Mouse (Mus musculus): ENCODE data around the gene Gm20388. TPM values are rescaled to one million over a fixed set of nuclear protein-coding genes. Genes with fewer than 3 reads are reported as not detected.

Gene Gm20388
- total and polyA plus RNA-seq, 2 experiments from 2014 or later, result 17.3 TPM; not detected in 1

DNA sequence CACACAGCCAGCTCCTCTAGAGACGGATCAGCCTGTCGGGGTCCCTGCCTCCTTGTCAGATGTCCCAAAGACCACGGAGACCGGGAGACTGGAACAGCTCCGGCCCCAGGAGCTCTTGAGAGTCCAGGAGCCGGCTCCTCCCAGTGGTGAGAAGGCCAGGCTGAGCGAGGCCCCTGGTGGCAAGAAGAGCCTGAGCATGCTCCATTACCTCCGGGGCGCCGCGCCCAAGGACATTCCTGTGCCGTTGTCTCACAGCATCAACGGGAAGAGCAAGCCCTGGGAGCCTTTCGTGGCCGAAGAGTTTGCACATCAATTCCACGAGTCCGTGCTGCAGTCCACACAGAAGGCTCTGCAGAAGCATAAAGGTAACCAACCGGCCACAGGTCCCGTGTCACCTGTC is 664.3 kb downstream of the Gm20388 start:
- TF ChIP-seq EP300 (IDR thresholded peaks at IDR 0.05; ENCODE audit: low read depth) (no peak), CTCF (IDR thresholded peaks at IDR 0.05; ENCODE audit: low read depth) (no peak)
- H3K4me1 ChIP-seq (ENCODE audit: control insufficient read depth, insufficient read depth), result no peaks in the 10 kb centered on the region
- no peak overlapping the region for H3K27ac ChIP-seq (ENCODE audit: low read depth)
- no peak overlapping the region for H3K9ac ChIP-seq (replicated peaks; ENCODE audit: low read depth, low read length)
- no peak overlapping the region for H3K4me2 ChIP-seq (ENCODE audit: low read depth, low read length)
- no peak overlapping the region for H3K4me3 ChIP-seq (ENCODE audit: low read depth, low read length)
- H3K36me3 ChIP-seq (replicated peaks; ENCODE audit: control insufficient read depth, insufficient read depth, low read length), result peaks cover 93% of the 10 kb centered on the region
- DNase-seq (ENCODE audit: low spot score) (no peak), ATAC-seq (ENCODE audit: insufficient read depth, low read depth) (no peak)
- H3K9me3 ChIP-seq (replicated peaks; ENCODE audit: control insufficient read depth, low read length), result no peaks in the 10 kb centered on the region
- 57% methylated on average over 19 of the region's 19 CpGs for WGBS
- no peaks in the 10 kb centered on the region for H3K27me3 ChIP-seq (ENCODE audit: control insufficient read depth, insufficient read depth, low read length)

GRCm38 (mm10) chr8:120575801-120576200 is 665.2 kb downstream of the Gm20388 start:
- 61% methylated on average over 9 of the region's 9 CpGs for WGBS
- H3K36me3 ChIP-seq (replicated peaks; ENCODE audit: control insufficient read depth, insufficient read depth, low read length), result peaks cover 97% of the 10 kb centered on the region

DNA sequence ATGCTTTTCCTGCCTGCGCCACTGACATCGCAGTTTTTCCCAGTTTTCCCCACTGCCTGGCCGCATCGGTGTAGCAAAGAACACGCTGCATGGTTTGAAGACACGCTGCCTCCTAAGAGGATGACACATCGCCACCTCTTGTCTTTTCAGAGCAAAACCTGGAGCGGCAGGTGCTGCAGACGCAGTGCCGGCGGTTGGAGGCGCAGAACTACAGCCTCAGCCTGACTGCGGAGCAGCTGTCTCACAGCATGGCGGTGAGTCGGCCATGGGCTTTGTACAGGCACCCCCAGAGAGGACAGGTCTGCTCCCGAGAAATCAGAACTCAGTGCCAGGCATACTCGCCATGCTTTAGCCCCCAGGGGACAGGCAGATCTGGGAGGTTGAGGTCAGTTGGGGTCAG is 667.2 kb downstream of the Gm20388 start:
- H3K27ac ChIP-seq (ENCODE audit: low read depth), result no peak overlapping the region
- 93% methylated on average over 17 of the region's 17 CpGs for WGBS
- H3K4me3 ChIP-seq (ENCODE audit: low read depth, low read length), result no peak overlapping the region
- no peaks in the 10 kb centered on the region for H3K4me1 ChIP-seq (ENCODE audit: control insufficient read depth, insufficient read depth)
- TF ChIP-seq CTCF (IDR thresholded peaks at IDR 0.05; ENCODE audit: low read depth), result no peak
- no peak for DNase-seq (ENCODE audit: low spot score)
- no peaks in the 10 kb centered on the region for H3K27me3 ChIP-seq (ENCODE audit: control insufficient read depth, insufficient read depth, low read length)
- no peaks in the 10 kb centered on the region for H3K9me3 ChIP-seq (replicated peaks; ENCODE audit: control insufficient read depth, low read length)
- ATAC-seq (ENCODE audit: insufficient read depth, low read depth), result no peak
- H3K36me3 ChIP-seq (replicated peaks; ENCODE audit: control insufficient read depth, insufficient read depth, low read length), result peaks cover 86% of the 10 kb centered on the region
- no peak overlapping the region for H3K9ac ChIP-seq (replicated peaks; ENCODE audit: low read depth, low read length)
- H3K4me2 ChIP-seq (ENCODE audit: low read depth, low read length), result no peak overlapping the region

More at GRCm38 (mm10) chr8:120575801-120576200, 665.2 kb downstream of the Gm20388 start:
- Histone ChIP-seq H3K4me1 (ENCODE audit: control insufficient read depth, insufficient read depth) (no peaks in the 10 kb centered on the region), H3K4me2 (ENCODE audit: low read depth, low read length) (no peak overlapping the region), H3K27me3 (ENCODE audit: control insufficient read depth, insufficient read depth, low read length) (no peaks in the 10 kb centered on the region), H3K4me3 (ENCODE audit: low read depth, low read length) (no peak overlapping the region), H3K9ac (replicated peaks; ENCODE audit: low read depth, low read length) (no peak overlapping the region), H3K9me3 (replicated peaks; ENCODE audit: control insufficient read depth, low read length) (no peaks in the 10 kb centered on the region), H3K27ac (ENCODE audit: low read depth) (no peak overlapping the region)
- ATAC-seq (ENCODE audit: insufficient read depth, low read depth) (no peak), DNase-seq (ENCODE audit: low spot score) (no peak)
- TF ChIP-seq CTCF (IDR thresholded peaks at IDR 0.05; ENCODE audit: low read depth) (no peak), EP300 (IDR thresholded peaks at IDR 0.05; ENCODE audit: low read depth) (no peak)

DNA sequence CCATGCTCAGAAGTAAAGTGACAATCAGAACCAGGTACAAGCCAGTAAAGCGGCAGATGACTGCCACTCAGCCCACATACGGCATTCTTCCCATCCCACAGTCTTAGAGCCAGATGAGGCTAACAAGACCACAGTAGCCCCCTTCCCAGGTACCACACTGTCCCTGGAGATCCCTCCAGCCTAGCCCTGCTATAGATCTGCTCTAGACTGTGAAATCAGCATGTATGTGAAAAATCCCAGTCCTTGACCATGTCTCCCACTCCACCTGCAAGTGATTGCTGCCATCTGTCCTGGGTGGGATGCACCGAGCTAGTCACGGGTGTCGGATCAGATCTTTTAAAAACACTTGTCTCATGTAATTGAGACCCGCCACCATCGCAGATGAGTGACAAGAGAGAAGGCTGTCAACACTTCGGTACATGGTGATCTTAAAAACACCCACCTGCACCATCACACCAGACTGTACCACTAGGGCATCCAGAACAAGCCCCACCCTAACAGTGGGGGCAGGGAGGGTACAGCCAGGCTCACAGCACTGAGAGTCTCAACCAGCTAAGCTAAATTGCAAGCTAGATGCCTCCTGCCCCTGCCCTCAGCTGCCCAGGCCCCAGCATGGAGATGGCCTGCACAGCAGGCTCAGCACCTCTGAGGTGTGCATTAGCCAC is 669.8 kb downstream of the Gm20388 start:
- H3K9ac ChIP-seq (replicated peaks; ENCODE audit: low read depth, low read length), result no peak overlapping the region
- no peaks in the 10 kb centered on the region for H3K27me3 ChIP-seq (ENCODE audit: control insufficient read depth, insufficient read depth, low read length)
- ATAC-seq (ENCODE audit: insufficient read depth, low read depth) (no peak), DNase-seq (ENCODE audit: low spot score) (no peak)
- peaks cover 73% of the 10 kb centered on the region for H3K36me3 ChIP-seq (replicated peaks; ENCODE audit: control insufficient read depth, insufficient read depth, low read length)
- H3K4me1 ChIP-seq (ENCODE audit: control insufficient read depth, insufficient read depth), result no peaks in the 10 kb centered on the region
- 76% methylated on average over 8 of the region's 8 CpGs for WGBS
- no peaks in the 10 kb centered on the region for H3K9me3 ChIP-seq (replicated peaks; ENCODE audit: control insufficient read depth, low read length)
- no peak overlapping the region for H3K4me3 ChIP-seq (ENCODE audit: low read depth, low read length)
- TF ChIP-seq EP300 (IDR thresholded peaks at IDR 0.05; ENCODE audit: low read depth), result no peak
- no peak for TF ChIP-seq CTCF (IDR thresholded peaks at IDR 0.05; ENCODE audit: low read depth)
- H3K27ac ChIP-seq (ENCODE audit: low read depth), result no peak overlapping the region
- no peak overlapping the region for H3K4me2 ChIP-seq (ENCODE audit: low read depth, low read length)

DNA sequence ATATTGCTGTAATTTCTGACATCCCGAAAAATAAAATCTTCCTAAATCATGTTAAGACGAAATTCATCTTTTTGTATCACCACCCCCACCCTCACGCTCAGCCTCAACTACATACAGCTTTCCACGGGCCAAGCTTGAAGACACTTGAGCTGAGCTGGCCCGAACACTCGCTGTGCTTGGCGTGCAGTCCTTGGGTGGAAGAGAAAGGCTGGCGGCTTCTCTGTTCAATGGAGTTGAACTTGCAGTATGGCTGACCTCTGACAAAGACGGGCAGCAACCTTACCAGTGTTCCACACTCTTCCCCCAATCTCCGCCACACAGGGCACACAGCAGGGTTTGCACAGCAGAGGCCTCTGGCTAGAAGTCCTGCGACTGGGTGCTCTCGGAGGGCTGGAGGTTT is 670.7 kb downstream of the Gm20388 start:
- H3K4me1 ChIP-seq (ENCODE audit: control insufficient read depth, insufficient read depth), result no peaks in the 10 kb centered on the region
- no peak overlapping the region; the same call in 1 of the 2 replicates for H3K9ac ChIP-seq (replicated peaks; ENCODE audit: low read depth, low read length)
- DNase-seq (ENCODE audit: low spot score) (no peak), ATAC-seq (ENCODE audit: insufficient read depth, low read depth) (no peak)
- WGBS, result 90% methylated on average over 12 of the region's 12 CpGs
- H3K27ac ChIP-seq (ENCODE audit: low read depth), result no peak overlapping the region
- H3K4me3 ChIP-seq (ENCODE audit: low read depth, low read length), result no peak overlapping the region
- H3K4me2 ChIP-seq (ENCODE audit: low read depth, low read length), result no peak overlapping the region
- peaks cover 69% of the 10 kb centered on the region for H3K36me3 ChIP-seq (replicated peaks; ENCODE audit: control insufficient read depth, insufficient read depth, low read length)
- TF ChIP-seq CTCF (IDR thresholded peaks at IDR 0.05; ENCODE audit: low read depth) (no peak), EP300 (IDR thresholded peaks at IDR 0.05; ENCODE audit: low read depth) (no peak)
- H3K27me3 ChIP-seq (ENCODE audit: control insufficient read depth, insufficient read depth, low read length), result no peaks in the 10 kb centered on the region
- H3K9me3 ChIP-seq (replicated peaks; ENCODE audit: control insufficient read depth, low read length), result no peaks in the 10 kb centered on the region

DNA sequence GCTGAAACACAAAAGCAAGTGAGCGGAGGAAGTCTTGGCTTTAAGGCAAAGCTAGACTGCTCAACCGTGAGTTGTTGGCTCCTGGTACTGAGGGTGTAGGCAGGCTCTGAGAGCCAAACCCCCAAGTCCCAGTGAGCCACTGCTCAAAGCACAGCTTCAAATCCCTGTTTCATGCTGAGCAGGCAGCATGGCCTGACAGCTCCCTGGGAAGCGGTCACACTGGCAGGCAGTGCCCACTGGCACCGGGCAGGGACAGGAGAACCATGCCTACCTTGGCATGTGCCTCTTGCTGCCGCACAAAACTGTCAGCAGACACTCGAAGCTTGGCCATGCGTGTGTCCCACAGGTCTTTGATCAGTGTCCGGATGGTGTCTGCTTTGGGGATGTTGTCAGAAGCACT is 671.2 kb downstream of the Gm20388 start:
- Histone ChIP-seq H3K9me3 (replicated peaks; ENCODE audit: control insufficient read depth, low read length) (no peaks in the 10 kb centered on the region), H3K27ac (ENCODE audit: low read depth) (no peak overlapping the region), H3K4me3 (ENCODE audit: low read depth, low read length) (no peak overlapping the region), H3K9ac (replicated peaks; ENCODE audit: low read depth, low read length) (no peak overlapping the region), H3K27me3 (ENCODE audit: control insufficient read depth, insufficient read depth, low read length) (no peaks in the 10 kb centered on the region), H3K4me2 (ENCODE audit: low read depth, low read length) (no peak overlapping the region), H3K4me1 (ENCODE audit: control insufficient read depth, insufficient read depth) (no peaks in the 10 kb centered on the region), H3K36me3 (replicated peaks; ENCODE audit: control insufficient read depth, insufficient read depth, low read length) (peaks cover 64% of the 10 kb centered on the region)
- WGBS, result 62% methylated on average over 8 of the region's 8 CpGs
- ATAC-seq (ENCODE audit: insufficient read depth, low read depth), result 0 out of 2 replicates have a peak, but pooled peaks have one; percentile 29
- DNase-seq (ENCODE audit: low spot score), result no peak
- TF ChIP-seq CTCF (IDR thresholded peaks at IDR 0.05; ENCODE audit: low read depth) (no peak), EP300 (IDR thresholded peaks at IDR 0.05; ENCODE audit: low read depth) (no peak)
